Mouse (Mus musculus) retina, adult 2 months (tissue): ENCODE results near the gene Mgat4a.
A peak's percentile ranks its signal among the peaks of the same experiment; 100 is the strongest.
"Not testable (repeated sequence)": the region's sequence is repeated elsewhere in the genome, so short reads cannot be mapped to it uniquely, and the experiment has no call there.

Experiments
- DNase-seq: peaks from one replicate; pipeline ENCODE4 v3.0.0-alpha.2; 2012; ENCODE audit warnings: low read depth, low spot score

The Mgat4a gene

DNA sequence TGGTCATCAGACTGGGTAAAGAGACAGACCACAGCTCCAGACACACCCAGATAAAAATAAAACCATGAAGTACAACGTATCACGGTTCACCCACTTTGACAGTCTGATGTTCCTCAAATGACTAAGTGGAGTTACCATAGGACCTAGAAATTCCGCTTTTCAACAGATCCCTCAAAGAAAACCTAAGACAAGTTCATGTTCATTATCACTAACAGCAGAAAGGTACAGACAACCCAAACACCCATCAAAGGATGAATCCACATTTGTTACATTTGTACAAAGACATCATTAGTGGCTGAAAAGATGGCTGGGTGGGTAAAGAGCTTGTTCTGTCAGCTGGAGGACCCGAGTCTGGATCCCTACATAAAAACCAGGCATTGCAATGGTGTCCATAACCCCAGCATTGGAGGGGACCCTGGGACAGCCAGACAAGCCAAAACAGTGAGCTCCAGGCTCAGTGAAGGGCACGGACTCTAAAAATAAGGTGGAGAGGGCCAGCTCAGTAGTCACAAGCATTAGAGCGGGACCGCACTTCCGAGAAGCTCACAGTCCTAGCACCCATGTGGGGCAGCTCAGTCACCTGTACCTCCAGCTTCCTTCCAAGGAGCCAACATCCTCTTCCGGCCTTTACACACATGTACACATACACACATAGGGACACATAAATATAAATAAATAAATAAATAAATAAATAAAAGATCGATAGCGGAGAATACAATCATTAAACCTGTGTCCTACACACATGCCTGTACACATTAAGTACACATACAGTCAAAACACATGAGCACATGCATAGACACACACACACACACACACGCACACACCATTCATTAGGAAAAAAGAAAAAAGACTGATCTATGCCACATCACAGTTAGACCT, 8.9 kb downstream of the Mgat4a start:
- no peak for DNase-seq

DNA sequence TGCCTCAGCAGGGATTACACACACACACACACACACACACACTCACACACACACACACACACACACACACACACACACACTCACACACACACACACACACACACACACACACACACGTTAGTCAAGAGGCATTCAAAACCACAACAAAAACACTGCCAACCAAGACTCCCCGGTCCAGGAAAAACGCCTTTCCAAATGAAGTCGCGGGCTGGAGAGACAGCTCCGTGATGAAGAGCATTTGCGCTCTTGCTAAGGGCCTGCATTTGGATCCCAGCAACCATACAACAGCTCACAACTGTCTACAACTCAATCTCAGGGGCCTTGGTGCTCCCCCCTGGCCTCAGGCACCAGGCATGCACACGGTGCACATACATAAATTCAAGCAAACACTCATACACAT, 10.8 kb downstream of the Mgat4a start:
- no peak for DNase-seq

- no peak for DNase-seq
Observed at GRCm38 (mm10) chr1:37526257-37526656, 14.6 kb downstream of the Mgat4a start.

DNA sequence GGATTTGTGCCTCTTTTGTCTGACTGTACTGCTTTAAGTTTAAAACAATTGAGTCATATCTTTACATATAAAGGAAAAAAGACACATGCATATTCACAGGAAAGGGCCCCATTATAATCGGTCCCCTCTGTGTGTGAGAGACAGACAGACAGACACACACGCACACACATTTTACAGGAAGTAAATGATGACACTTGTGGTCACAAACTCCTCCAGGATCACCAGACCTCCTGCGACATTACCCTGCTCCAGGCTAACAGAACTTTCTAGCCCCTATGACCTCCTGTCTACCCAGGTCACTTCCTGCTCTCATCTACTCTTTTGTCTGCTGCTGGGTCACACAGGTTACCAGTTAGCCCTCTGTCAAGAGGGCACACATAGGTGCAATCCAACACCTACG, 16.1 kb downstream of the Mgat4a start:
- no peak for DNase-seq

- DNase-seq = not testable (repeated sequence)
Observed at GRCm38 (mm10) chr1:37524122-37524521, 16.7 kb downstream of the Mgat4a start.

DNA sequence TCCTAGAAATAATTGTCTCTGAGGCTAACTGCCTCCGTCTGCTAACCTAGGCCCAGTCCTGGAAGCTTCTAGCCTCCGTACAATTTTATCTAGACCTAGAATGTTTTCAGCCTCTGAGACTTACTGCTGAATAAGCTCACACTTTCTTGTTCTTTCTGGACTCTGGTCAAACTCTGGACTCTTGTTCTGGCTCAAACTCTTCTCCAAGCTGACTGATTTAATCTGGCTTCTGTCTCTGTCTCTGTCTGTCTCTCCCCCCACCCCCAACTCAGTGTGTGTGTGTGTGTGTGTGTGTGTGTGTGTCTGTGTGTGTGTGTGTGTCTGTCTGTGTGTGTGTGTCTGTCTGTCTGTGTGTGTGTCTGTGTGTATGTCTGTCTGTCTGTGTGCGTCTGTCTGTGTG, 17.3 kb downstream of the Mgat4a start:
- DNase-seq = not testable (repeated sequence)

GRCm38 (mm10) chr1:37522101-37522500, 18.7 kb downstream of the Mgat4a start:
- DNase-seq = no peak

- DNase-seq = no peak
Observed at GRCm38 (mm10) chr1:37518791-37519190, 22.0 kb downstream of the Mgat4a start.

DNA sequence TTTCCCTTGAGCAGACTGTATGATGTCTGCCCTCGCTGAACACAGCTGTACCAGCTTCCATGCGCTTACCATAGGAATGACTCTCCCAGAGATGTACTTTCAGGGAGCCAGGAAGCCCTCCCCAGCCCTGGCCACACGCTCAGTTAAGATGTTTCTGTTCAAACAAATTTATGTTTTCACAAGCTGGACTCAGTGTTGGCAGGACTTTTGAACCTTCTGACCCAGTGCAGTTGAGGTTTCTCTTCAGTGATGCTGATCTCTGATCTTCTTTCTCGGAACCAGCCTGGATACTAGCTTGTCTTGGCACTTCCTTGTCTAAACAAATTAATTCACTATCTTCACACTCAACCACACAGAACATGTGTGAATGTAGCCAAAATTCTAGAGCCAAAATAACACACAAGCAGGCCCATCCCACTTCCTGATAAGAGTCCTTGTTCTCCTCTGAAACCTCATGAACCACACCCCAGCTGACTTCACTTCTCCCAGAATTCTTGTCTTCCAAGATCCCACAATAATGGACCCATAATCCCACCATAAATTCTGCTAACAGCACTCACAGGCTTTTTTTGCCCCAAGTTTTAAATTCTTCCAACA, 22.6 kb downstream of the Mgat4a start:
- no peak for DNase-seq

GRCm38 (mm10) chr1:37512961-37513431, 27.8 kb downstream of the Mgat4a start:
- no peak for DNase-seq

- peak; percentile 8 for DNase-seq
Observed at GRCm38 (mm10) chr1:37512109-37512640, 28.6 kb downstream of the Mgat4a start.

GRCm38 (mm10) chr1:37510193-37510592, 30.6 kb downstream of the Mgat4a start:
- DNase-seq = no peak

DNA sequence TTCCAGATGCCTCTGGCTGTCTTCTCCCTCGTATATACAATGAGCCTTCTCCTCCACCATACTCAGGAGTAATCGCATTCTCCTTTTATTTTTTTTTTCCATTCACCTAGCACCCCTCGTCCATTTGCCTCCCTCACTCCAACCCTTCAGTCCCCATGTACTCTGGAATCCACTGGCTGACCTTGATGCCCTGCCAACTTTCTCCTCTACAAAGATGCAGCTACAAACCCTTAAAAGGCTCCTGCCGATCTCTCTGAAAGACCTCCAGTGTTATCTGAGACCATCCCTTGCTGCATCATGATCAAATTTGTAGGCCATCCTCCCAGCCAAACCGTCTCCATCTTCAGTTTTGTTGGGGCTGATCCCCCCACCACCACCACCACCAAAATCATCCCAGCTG, 31.4 kb downstream of the Mgat4a start:
- no peak for DNase-seq

- DNase-seq = no peak
Observed at GRCm38 (mm10) chr1:37505348-37505730, 35.5 kb downstream of the Mgat4a start.

GRCm38 (mm10) chr1:37504716-37505347, 36.0 kb downstream of the Mgat4a start:
- DNase-seq = no peak

GRCm38 (mm10) chr1:37503656-37504055, 37.2 kb downstream of the Mgat4a start:
- no peak for DNase-seq

DNA sequence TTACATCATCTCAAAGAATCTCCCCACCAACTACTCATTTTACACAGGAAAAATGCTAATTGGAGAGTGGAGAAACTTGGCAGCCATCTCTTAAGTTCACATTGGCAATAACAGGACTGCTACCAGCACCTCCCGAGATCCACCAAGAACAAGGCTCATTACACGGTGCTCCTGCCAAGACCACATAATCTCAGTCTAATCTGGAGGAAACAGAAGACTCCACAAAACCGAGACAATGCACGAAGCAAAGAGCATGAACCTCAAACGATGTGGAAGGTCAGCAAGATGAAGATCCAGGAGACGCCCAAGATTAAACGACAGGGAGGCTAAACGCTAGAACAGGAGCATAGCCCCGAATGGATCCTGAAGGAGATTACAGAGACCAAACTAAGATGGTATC, 38.5 kb downstream of the Mgat4a start:
- DNase-seq = no peak

DNA sequence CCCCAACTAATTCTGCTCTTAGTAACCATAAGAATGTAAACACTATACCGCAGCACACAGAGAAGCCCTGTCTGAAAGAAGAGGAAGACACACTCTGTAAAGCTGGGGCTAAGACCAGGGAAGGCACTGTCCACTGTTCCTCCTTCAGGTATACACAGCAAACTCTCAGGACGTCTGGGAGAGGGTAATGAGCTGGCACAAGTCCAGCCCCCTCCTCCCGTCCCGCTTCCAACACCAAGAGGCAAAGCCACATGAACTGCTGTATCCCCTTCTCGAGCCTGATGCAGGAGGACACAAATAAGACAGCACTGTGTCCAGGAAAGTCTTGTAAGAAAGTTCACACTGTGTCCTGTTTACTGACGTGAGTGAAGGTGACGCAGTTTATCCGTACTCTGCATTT, 40.1 kb downstream of the Mgat4a start:
- DNase-seq = no peak

- not testable (repeated sequence) for DNase-seq
Observed at GRCm38 (mm10) chr1:37499395-37499794, 41.4 kb downstream of the Mgat4a start.

- no peak for DNase-seq
Observed at GRCm38 (mm10) chr1:37498911-37499310, 41.9 kb downstream of the Mgat4a start.

GRCm38 (mm10) chr1:37496591-37497280, 44.1 kb downstream of the Mgat4a start:
- no peak for DNase-seq
